Mouse (Mus musculus) heart, postnatal 0 days (tissue): Measurements from ENCODE around the gene Pgp.

Experiments
- CTCF ChIP-seq: IDR thresholded peaks from 2 replicates; pipeline ENCODE4 v1.5.1; 2016; ENCODE audit warnings: antibody characterized with exemption, control low read depth, low read depth
- EP300 ChIP-seq: IDR thresholded peaks from 2 replicates; pipeline ENCODE4 v1.6.1; 2016; ENCODE audit warnings: antibody characterized with exemption, low read depth

DNA sequence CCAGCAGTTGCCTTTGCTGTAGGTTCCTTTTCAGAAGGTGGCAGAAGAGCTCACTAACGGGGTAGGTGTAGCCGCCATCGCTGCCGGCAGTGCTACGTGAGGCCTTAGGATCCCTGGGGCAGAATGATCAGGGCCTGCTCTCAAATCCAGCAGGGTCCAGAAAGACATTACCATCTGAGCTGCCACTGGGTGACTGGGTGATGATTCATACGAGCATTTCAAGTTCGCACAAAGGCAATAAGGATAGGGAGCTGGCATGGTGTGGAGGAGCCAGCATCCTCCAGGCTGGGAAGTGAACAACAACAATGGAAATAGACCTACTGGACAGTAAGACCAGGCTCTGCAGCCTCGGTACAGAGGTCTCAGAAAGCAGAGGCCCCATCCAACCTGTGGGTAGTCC, 29.8 kb upstream of the Pgp start:
- TF ChIP-seq CTCF (no peak), EP300 (no peak)
